Mouse (Mus musculus): ENCODE results near the gene Csad. TPM values are rescaled to one million over a fixed set of nuclear protein-coding genes. Genes with fewer than 3 reads are reported as not detected.

Csad gene
- 13.8 and 14.5 TPM in 2 replicates for polyA plus RNA-seq (2012; ENCODE audit: insufficient read depth, low replicate concordance)

GRCm38 (mm10) chr15:102204674-102205505, at the start of gene Csad:
Csad (minus strand) TSS chr15:102204724.
- Histone ChIP-seq H3K4me1 (peaks cover 49% of the 10 kb centered on the region), H3K27me3 (replicated peaks) (no peaks in the 10 kb centered on the region), H3K9me3 (no peaks in the 10 kb centered on the region), H3K36me3 (replicated peaks; ENCODE audit: low read length) (peaks cover 56% of the 10 kb centered on the region), H3K4me3 (replicated peaks) (peak within 1 kb of the TSS; percentile 93)
- TF ChIP-seq GATA1 (IDR thresholded peaks at IDR 0.05; ENCODE audit: borderline replicate concordance, low read length) (no peak), FLI1 (IDR thresholded peaks at IDR 0.05; ENCODE audit: low read length) (no peak)

DNA sequence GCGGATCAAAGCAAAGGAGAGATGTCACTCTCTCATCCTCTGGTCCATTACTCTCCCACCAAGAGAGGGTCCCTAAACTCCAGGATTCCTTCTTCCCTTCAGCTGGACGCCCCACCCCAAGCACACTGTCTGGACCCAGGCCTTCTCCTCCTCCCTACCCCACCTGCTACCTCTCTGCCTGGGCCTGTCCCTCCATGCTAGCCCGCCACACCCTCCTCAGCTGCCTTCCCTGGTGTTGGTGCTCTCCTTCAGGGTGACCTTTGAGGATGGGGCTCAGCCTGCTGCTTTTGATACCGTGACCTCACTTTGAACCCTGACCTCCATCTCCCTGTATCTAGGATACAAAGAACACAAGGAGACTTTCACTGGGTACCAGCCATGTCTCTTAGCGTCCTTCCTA, 46.0 kb upstream of the Csad start:
- Histone ChIP-seq H3K27me3 (replicated peaks) (peaks cover 64% of the 10 kb centered on the region), H3K36me3 (replicated peaks; ENCODE audit: low read length) (no peaks in the 10 kb centered on the region), H3K4me3 (replicated peaks) (no peak overlapping the region), H3K4me1 (peaks cover 43% of the 10 kb centered on the region), H3K9me3 (no peaks in the 10 kb centered on the region)
- no peak for TF ChIP-seq FLI1 (IDR thresholded peaks at IDR 0.05; ENCODE audit: low read length)
- no peak for TF ChIP-seq GATA1 (IDR thresholded peaks at IDR 0.05; ENCODE audit: borderline replicate concordance, low read length)

- Histone ChIP-seq H3K9me3 (no peaks in the 10 kb centered on the region), H3K27me3 (replicated peaks) (peaks cover 59% of the 10 kb centered on the region), H3K4me3 (replicated peaks) (no peak overlapping the region), H3K36me3 (replicated peaks; ENCODE audit: low read length) (no peaks in the 10 kb centered on the region), H3K4me1 (peaks cover 46% of the 10 kb centered on the region)
- no peak for TF ChIP-seq FLI1 (IDR thresholded peaks at IDR 0.05; ENCODE audit: low read length)
- TF ChIP-seq GATA1 (IDR thresholded peaks at IDR 0.05; ENCODE audit: borderline replicate concordance, low read length), result no peak
Measured at GRCm38 (mm10) chr15:102249967-102250366, 45.4 kb upstream of the Csad start.

- TF ChIP-seq GATA1 (IDR thresholded peaks at IDR 0.05; ENCODE audit: borderline replicate concordance, low read length) (no peak), FLI1 (IDR thresholded peaks at IDR 0.05; ENCODE audit: low read length) (no peak)
- Histone ChIP-seq H3K27me3 (replicated peaks) (peaks cover 55% of the 10 kb centered on the region), H3K4me1 (peaks cover 50% of the 10 kb centered on the region)
Measured at GRCm38 (mm10) chr15:102249251-102249691, 44.7 kb upstream of the Csad start.

GRCm38 (mm10) chr15:102248812-102249191, 44.3 kb upstream of the Csad start:
- TF ChIP-seq GATA1 (IDR thresholded peaks at IDR 0.05; ENCODE audit: borderline replicate concordance, low read length) (no peak), FLI1 (IDR thresholded peaks at IDR 0.05; ENCODE audit: low read length) (no peak)
- Histone ChIP-seq H3K36me3 (replicated peaks; ENCODE audit: low read length) (no peaks in the 10 kb centered on the region), H3K4me3 (replicated peaks) (no peak overlapping the region), H3K27me3 (replicated peaks) (peaks cover 51% of the 10 kb centered on the region), H3K4me1 (peaks cover 55% of the 10 kb centered on the region), H3K9me3 (no peaks in the 10 kb centered on the region)

More at GRCm38 (mm10) chr15:102249251-102249691, 44.7 kb upstream of the Csad start:
- Histone ChIP-seq H3K36me3 (replicated peaks; ENCODE audit: low read length) (no peaks in the 10 kb centered on the region), H3K9me3 (no peaks in the 10 kb centered on the region), H3K4me3 (replicated peaks) (no peak overlapping the region)

GRCm38 (mm10) chr15:102248131-102248811, 43.7 kb upstream of the Csad start:
- H3K4me1 ChIP-seq, result peaks cover 60% of the 10 kb centered on the region
- TF ChIP-seq FLI1 (IDR thresholded peaks at IDR 0.05; ENCODE audit: low read length) (no peak), GATA1 (IDR thresholded peaks at IDR 0.05; ENCODE audit: borderline replicate concordance, low read length) (no peak)
- H3K9me3 ChIP-seq, result no peaks in the 10 kb centered on the region
- H3K4me3 ChIP-seq (replicated peaks), result peak overlapping the region; percentile 95
- H3K27me3 ChIP-seq (replicated peaks), result peaks cover 46% of the 10 kb centered on the region
- H3K36me3 ChIP-seq (replicated peaks; ENCODE audit: low read length), result no peaks in the 10 kb centered on the region

- Histone ChIP-seq H3K9me3 (no peaks in the 10 kb centered on the region), H3K36me3 (replicated peaks; ENCODE audit: low read length) (peaks cover 3% of the 10 kb centered on the region), H3K4me1 (peaks cover 68% of the 10 kb centered on the region), H3K4me3 (replicated peaks) (peak overlapping the region; percentile 95), H3K27me3 (replicated peaks) (peaks cover 41% of the 10 kb centered on the region)
- TF ChIP-seq FLI1 (IDR thresholded peaks at IDR 0.05; ENCODE audit: low read length), result no peak
- TF ChIP-seq GATA1 (IDR thresholded peaks at IDR 0.05; ENCODE audit: borderline replicate concordance, low read length), result no peak
Measured at GRCm38 (mm10) chr15:102247252-102248130, 43.0 kb upstream of the Csad start.

DNA sequence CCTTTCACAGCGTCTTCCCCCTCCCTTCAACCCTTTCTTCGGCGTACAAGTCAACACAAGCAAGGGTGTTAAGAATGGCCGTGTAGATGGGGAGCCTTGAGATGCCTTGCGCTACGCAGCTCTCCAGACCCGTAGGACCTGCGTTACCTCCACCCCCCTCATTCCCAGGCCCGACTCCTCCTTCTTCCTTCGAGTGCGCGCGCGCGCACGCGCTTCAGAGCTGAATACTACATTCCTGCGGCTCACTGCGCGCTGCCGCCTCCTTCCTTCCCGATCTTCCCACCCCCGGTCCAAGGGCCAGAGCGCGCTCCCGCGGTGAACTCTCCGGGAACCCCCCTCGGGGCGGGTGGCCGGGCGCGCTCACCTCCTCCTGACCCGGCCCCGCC, 42.3 kb upstream of the Csad start:
- TF ChIP-seq GATA1 (IDR thresholded peaks at IDR 0.05; ENCODE audit: borderline replicate concordance, low read length), result no peak
- TF ChIP-seq FLI1 (IDR thresholded peaks at IDR 0.05; ENCODE audit: low read length), result no peak
- peaks cover 74% of the 10 kb centered on the region for H3K4me1 ChIP-seq
- peak overlapping the region; percentile 95 for H3K4me3 ChIP-seq (replicated peaks)
- peaks cover 35% of the 10 kb centered on the region for H3K27me3 ChIP-seq (replicated peaks)
- H3K36me3 ChIP-seq (replicated peaks; ENCODE audit: low read length), result peaks cover 6% of the 10 kb centered on the region
- no peaks in the 10 kb centered on the region for H3K9me3 ChIP-seq
